Mouse (Mus musculus) testis, adult 2 months (tissue): ENCODE data around the gene Atrnl1. TPM values are rescaled to one million over a fixed set of nuclear protein-coding genes. Genes with fewer than 3 reads are reported as not detected.
A peak's percentile ranks its signal among the peaks of the same experiment; 100 is the strongest.
"Not testable (repeated sequence)": the region's sequence is repeated elsewhere in the genome, so short reads cannot be mapped to it uniquely, and the experiment has no call there.

Experiments used
- H3K27ac ChIP-seq: fragments of 200-500 bp; 2 replicates; pipeline ENCODE4 v1.5.1; 2012; ENCODE audit warnings: low read depth, low read length; ENCODE audit not compliant: control insufficient read depth, insufficient read depth
- H3K27me3 ChIP-seq: fragments of 200-500 bp; 2 replicates; pipeline ENCODE4 v1.6.1; 2012; ENCODE audit warnings: mild to moderate bottlenecking, low read length, moderate library complexity; ENCODE audit not compliant: control insufficient read depth, insufficient read depth
- H3K36me3 ChIP-seq: fragments of 200-500 bp; 2 replicates; pipeline ENCODE4 v1.6.1; 2012; ENCODE audit warnings: mild to moderate bottlenecking, low read length; ENCODE audit not compliant: control insufficient read depth, insufficient read depth
- H3K4me1 ChIP-seq: fragments of 200-500 bp; 2 replicates; pipeline ENCODE4 v1.6.1; 2012; ENCODE audit warnings: low read length; ENCODE audit not compliant: control insufficient read depth, insufficient read depth
- H3K4me3 ChIP-seq: fragments of 200-500 bp; 2 replicates; pipeline ENCODE4 v1.5.1; 2012; ENCODE audit warnings: low read depth, mild to moderate bottlenecking, low read length, moderate library complexity, mixed read lengths; ENCODE audit not compliant: control insufficient read depth
- CTCF ChIP-seq: fragments of 200-500 bp; IDR thresholded peaks from 2 replicates; pipeline ENCODE4 v1.5.1; 2012; ENCODE audit warnings: low read depth, mild to moderate bottlenecking, inconsistent platforms, low read length, moderate library complexity; ENCODE audit not compliant: control insufficient read depth, insufficient read depth, insufficient replicate concordance
- POLR2A ChIP-seq: fragments of 200-500 bp; IDR thresholded peaks from 2 replicates; pipeline ENCODE4 v1.6.1; 2012; ENCODE audit warnings: low read depth, mild to moderate bottlenecking, inconsistent platforms, low read length, moderate library complexity; ENCODE audit not compliant: control insufficient read depth
- polyA plus RNA-seq: library from polyadenylated mRNA; depleted of rRNA; stranded (reverse); fragments of >200 nt; gene quantifications from 2 replicates; pipeline ENCODE4 v1.2.3, GENCODE M21; 2012

Gene Atrnl1
- polyA plus RNA-seq, 1 experiment: 3.8 TPM

DNA sequence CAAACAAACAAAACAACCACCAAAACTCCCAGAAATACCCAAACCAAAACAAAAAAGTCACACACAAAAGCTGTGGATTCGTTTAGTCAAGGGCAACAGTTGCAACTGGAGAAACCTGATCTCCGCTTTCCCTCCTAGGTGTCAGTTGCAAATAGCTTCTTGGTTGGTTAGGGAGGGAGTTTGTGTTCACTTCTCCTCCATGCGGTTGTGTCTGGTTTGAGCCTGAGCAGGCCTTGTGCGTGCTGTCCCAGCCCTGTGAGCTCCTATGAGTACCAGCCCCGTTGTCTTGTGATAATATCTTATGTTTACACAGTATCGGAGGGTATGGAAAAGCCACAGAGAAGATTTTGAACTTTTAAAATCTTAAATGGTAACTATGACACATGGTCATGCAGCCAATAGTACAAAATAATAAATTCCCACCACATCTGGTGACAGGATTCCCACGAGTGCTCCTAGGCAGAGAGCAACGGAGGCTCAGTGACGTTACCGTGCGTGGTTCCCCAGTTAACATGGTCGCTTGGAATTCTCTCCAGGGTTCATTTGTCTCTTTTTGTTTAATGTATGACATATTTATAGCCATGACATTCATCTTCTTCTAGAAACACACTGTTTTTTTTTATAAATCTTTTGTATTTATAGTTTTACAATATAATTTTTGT lies 46.7 kb downstream of the Atrnl1 start:
- TF ChIP-seq POLR2A (no peak), CTCF (no peak)
- Histone ChIP-seq H3K4me1 (no peaks in the 10 kb centered on the region; the same call in 1 of the 2 replicates), H3K4me3 (no peak overlapping the region), H3K27me3 (no peaks in the 10 kb centered on the region), H3K27ac (no peak overlapping the region), H3K36me3 (no peaks in the 10 kb centered on the region)

DNA sequence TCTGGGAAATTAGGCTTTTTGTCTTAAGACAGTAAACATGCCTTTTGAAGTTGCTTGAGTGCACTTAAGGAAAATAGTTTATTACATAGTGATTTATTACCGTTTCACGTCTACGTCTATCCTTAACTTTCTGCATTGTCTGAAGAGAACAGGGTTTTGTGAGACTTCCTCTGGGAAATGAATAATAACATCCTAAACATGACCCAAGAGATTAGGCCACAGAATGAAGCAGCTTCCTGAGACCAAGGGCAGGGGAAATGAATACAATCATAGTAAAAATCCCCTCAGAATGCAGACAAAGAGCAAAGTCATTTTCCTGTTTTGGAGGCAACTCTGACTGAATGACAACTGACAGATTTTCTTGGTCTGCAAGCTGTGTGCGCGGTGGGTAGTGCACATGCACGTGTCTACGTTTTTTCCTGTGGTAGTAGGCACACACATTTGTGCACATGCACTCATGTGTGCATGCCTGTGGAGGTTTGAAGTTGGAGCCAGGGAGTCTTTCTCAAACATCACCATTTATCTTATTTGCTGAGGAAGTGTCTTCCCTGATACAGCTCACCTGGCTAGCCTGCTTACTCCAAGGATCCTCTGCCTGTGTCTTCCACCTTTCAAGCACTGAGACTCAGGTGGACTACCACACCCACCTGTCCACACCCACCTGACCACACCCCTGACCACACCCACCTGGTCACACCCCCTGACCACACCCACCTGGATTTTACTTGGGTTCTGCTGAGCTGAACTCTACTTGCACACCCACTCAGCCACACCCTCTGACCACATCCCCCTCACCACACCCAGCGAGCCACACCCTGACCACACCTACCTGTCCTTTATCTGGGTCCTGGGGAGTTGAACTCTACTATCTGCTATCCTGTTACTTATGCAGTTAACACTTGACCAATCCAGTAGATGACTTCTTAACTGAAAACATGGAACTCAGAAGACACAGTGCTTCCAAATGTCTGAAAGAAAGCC lies 47.6 kb downstream of the Atrnl1 start:
- TF ChIP-seq CTCF: no peak
- TF ChIP-seq POLR2A: no peak
- H3K4me1 ChIP-seq: no peaks in the 10 kb centered on the region; the same call in 1 of the 2 replicates
- H3K27me3 ChIP-seq: no peaks in the 10 kb centered on the region
- no peak overlapping the region for H3K27ac ChIP-seq
- H3K4me3 ChIP-seq: no peak overlapping the region
- no peaks in the 10 kb centered on the region for H3K36me3 ChIP-seq

DNA sequence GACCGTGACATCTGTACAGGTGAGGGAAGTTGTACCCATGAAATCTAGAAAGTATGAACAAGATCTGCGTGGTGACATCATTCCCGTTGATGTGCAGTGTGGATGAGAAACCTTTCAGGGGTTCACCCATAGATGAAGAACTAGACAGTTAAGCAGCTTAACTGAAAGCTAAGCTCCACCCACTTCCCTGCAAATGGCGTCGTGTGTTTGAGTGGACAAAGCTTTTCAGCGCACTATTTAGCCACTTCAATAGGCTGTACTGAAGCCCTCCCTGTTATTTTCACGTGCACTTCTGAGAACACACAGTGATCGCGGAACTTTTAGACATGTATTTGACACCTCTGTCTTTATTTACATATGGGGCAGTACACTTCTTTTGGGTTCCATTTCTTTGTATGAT lies 56.2 kb downstream of the Atrnl1 start:
- Histone ChIP-seq H3K36me3 (no peaks in the 10 kb centered on the region), H3K27ac (no peak overlapping the region), H3K27me3 (no peaks in the 10 kb centered on the region), H3K4me1 (peaks cover 13% of the 10 kb centered on the region), H3K4me3 (no peak overlapping the region)
- TF ChIP-seq POLR2A: no peak

GRCm38 (mm10) chr19:57667946-57668345 lies 57.1 kb downstream of the Atrnl1 start:
- no peak for TF ChIP-seq CTCF
- TF ChIP-seq POLR2A: no peak
- H3K4me3 ChIP-seq: peak overlapping the region; percentile 59
- no peaks in the 10 kb centered on the region for H3K27me3 ChIP-seq
- no peaks in the 10 kb centered on the region for H3K36me3 ChIP-seq
- peaks cover 13% of the 10 kb centered on the region for H3K4me1 ChIP-seq
- no peak overlapping the region for H3K27ac ChIP-seq

GRCm38 (mm10) chr19:57679455-57679854 lies 68.6 kb downstream of the Atrnl1 start:
- Histone ChIP-seq H3K4me3 (no peak overlapping the region), H3K4me1 (no peaks in the 10 kb centered on the region), H3K36me3 (no peaks in the 10 kb centered on the region), H3K27me3 (no peaks in the 10 kb centered on the region), H3K27ac (no peak overlapping the region)
- no peak for TF ChIP-seq POLR2A
- no peak for TF ChIP-seq CTCF

DNA sequence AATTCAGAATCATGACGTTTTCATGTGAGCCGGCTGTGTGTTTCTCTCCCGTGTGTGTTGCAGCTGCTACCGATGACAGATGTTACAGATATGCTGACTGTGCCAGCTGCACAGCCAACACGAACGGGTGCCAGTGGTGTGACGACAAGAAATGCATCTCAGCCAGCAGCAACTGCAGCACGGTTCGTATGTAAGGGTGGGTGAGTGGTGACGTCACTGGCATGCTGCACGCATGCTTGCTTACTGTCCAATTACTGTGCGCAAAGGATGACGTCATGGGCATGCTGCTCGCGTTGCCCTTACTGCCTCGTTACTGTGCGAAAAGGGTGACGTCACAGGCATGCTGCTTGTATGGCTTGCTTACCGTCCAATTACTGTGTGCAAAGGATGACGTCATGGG lies 75.8 kb downstream of the Atrnl1 start:
- Histone ChIP-seq H3K27me3 (no peaks in the 10 kb centered on the region), H3K4me3 (no peak overlapping the region), H3K4me1 (no peaks in the 10 kb centered on the region), H3K36me3 (no peaks in the 10 kb centered on the region), H3K27ac (no peak overlapping the region)
- TF ChIP-seq CTCF: no peak
- TF ChIP-seq POLR2A: no peak

DNA sequence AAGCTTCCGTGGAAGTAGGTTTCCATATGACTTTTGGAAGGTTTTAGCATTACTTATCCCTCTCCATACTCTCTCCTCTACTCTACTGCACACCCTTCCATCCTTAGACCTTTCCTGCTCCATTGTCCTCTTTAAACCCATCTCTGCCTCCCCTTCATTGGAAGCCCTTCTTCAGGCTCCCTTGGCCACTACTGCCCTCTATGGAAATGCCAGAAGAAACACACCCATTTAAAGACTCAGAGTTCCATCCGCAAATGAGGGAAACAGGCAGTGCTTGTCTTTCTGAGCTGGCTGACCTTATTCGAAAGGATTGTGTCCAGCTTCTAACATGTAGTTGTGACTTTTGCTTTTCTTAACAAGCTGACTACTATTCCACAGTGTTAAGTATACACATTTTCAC lies 81.7 kb downstream of the Atrnl1 start:
- TF ChIP-seq CTCF: no peak
- TF ChIP-seq POLR2A: no peak
- H3K36me3 ChIP-seq: no peaks in the 10 kb centered on the region
- H3K27ac ChIP-seq: no peak overlapping the region
- H3K27me3 ChIP-seq: no peaks in the 10 kb centered on the region
- no peak overlapping the region for H3K4me3 ChIP-seq
- no peaks in the 10 kb centered on the region for H3K4me1 ChIP-seq

- not testable (repeated sequence) for H3K4me1 ChIP-seq
These were observed 85.9 kb downstream of the Atrnl1 start for GRCm38 (mm10) chr19:57696781-57697180.

More at GRCm38 (mm10) chr19:57696781-57697180, 85.9 kb downstream of the Atrnl1 start:
- not testable (repeated sequence) for H3K36me3 ChIP-seq, H3K27ac ChIP-seq, H3K27me3 ChIP-seq
- peak overlapping the region; percentile 12; the same call in 1 of the 2 replicates for H3K4me3 ChIP-seq
